Mouse (Mus musculus): ENCODE results near the gene Nek10.

DNA sequence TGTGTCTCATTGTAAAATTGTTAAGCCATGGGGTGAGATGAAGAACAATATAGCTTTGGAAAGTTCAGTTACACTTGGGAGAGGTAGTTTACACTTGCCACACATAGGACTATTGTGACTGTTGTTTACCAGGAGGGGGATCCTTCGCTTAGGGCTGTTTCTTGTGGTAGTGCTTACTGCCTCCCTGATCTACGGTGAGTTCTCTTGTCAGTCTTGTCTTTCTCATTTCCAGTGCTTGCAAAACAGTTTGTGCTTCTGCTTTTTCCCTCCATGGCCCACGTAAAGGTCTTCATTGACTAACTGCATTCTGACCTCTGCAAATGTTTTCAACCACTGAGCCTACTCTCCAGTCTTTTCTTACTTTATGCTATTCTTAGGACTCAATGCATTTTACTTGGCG lies 2.9 kb upstream of the Nek10 start:
- TF ChIP-seq POLR2A (IDR thresholded peaks at IDR 0.05; ENCODE audit: low read depth, low read length): no peak
- no peak for TF ChIP-seq CTCF (IDR thresholded peaks at IDR 0.05; ENCODE audit: borderline replicate concordance, insufficient read depth, low read length)

Measured in embryonic fibroblast, embryonic 13.5 days (primary cell).